Mouse (Mus musculus) heart, embryonic 10.5 days (tissue): ENCODE data around the gene Fdx1. TPM values are rescaled to one million over a fixed set of nuclear protein-coding genes. Genes with fewer than 3 reads are reported as not detected.

Source experiments
- DNase-seq: peaks from one replicate; pipeline ENCODE4 v3.0.0-alpha.2; 2017; ENCODE audit warnings: low spot score
- H3K27ac ChIP-seq: fragments of 300-500 bp; sonication (generic); 2 replicates; pipeline ENCODE4 v1.5.1; 2016; ENCODE audit warnings: mild to moderate bottlenecking
- H3K27me3 ChIP-seq: fragments of 300-500 bp; sonication (generic); 2 replicates; pipeline ENCODE4 v1.6.1; 2016; ENCODE audit warnings: mild to moderate bottlenecking; ENCODE audit not compliant: poor library complexity, insufficient read depth, severe bottlenecking
- H3K36me3 ChIP-seq: fragments of 300-500 bp; sonication (generic); 2 replicates; pipeline ENCODE4 v1.6.1; 2016; ENCODE audit warnings: mild to moderate bottlenecking, moderate library complexity
- H3K4me1 ChIP-seq: fragments of 300-500 bp; sonication (generic); 2 replicates; pipeline ENCODE4 v1.6.1; 2016; ENCODE audit warnings: mild to moderate bottlenecking
- H3K4me3 ChIP-seq: fragments of 300-500 bp; sonication (generic); 2 replicates; pipeline ENCODE4 v1.5.1; 2016; ENCODE audit warnings: mild to moderate bottlenecking, moderate library complexity
- H3K9me3 ChIP-seq: fragments of 300-500 bp; sonication (generic); 2 replicates; pipeline ENCODE4 v1.6.1; 2016; ENCODE audit warnings: mild to moderate bottlenecking, moderate library complexity
- WGBS: fragments of 180-500 bp; shearing (Covaris S2); methylation state at CpG from one replicate; pipeline ENCODE4 v1.1.7; 2016; 5-methylcytosine and 5-hydroxymethylcytosine counted together
- polyA plus RNA-seq: library from polyadenylated mRNA; unstranded; fragments of >200 nt; fragmentation: Nextera tagmentation; extraction: Ambion mirVana; gene quantifications from 2 replicates; pipeline ENCODE4 v1.2.1, GENCODE M21; 2016

Fdx1 gene
- polyA plus RNA-seq, result 70.3 and 96.3 TPM in 2 replicates

- H3K4me3 ChIP-seq, result peak within 1 kb of the TSS; percentile 94
- WGBS, result under 1% methylated on average over 81 of the region's 81 CpGs
- peaks cover 20% of the 10 kb centered on the region for H3K4me1 ChIP-seq
- peak; percentile 87 for DNase-seq
- no peaks in the 10 kb centered on the region for H3K9me3 ChIP-seq
- no peaks in the 10 kb centered on the region for H3K36me3 ChIP-seq
- peak within 1 kb of the TSS; percentile 97 for H3K27ac ChIP-seq
- H3K27me3 ChIP-seq, result no peaks in the 10 kb centered on the region
Observed at GRCm38 (mm10) chr9:51962975-51963701, at the start of gene Fdx1. Gene Fdx1 (minus strand): TSS chr9:51963556.

DNA sequence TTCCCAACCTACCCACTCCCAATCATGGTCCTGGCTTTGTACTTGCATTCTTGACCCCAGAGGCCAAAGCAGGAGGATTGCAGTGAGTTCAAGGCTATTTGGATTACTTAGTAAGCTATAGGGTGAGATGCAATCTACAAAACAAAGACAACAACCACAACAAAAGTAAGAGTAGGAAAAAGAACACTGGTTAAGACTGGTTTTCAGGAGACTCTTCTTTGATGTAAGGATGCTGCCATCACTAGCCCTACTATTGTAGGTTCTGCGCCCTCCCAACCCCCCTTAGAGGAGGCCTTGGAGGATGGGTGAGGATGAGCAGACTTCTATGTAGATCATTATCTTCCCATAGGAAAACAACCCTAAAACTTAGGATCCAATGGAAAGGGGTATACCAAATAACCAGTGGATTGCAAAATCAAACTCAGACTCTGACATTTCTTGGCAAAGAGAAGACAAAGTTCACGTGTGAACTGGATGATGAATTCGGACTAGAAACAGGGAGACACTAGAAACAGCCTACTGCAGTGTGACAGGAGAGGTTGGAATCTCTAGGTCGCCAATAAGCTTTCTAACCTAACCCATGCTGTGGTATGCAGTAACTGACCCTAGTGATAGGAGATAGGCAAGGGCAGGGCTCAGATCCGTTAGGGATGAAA, 49.6 kb upstream of the Fdx1 start:
- H3K36me3 ChIP-seq, result no peaks in the 10 kb centered on the region
- H3K4me3 ChIP-seq, result no peak overlapping the region
- no peak for DNase-seq
- 60% methylated on average over 5 of the region's 5 CpGs for WGBS
- H3K27ac ChIP-seq, result no peak overlapping the region
- H3K27me3 ChIP-seq, result no peaks in the 10 kb centered on the region
- no peaks in the 10 kb centered on the region for H3K9me3 ChIP-seq
- H3K4me1 ChIP-seq, result no peaks in the 10 kb centered on the region

- H3K36me3 ChIP-seq, result no peaks in the 10 kb centered on the region
- WGBS, result 80% methylated on average over 1 of the region's 1 CpGs
- no peaks in the 10 kb centered on the region for H3K27me3 ChIP-seq
- H3K4me1 ChIP-seq, result no peaks in the 10 kb centered on the region
- H3K4me3 ChIP-seq, result no peak overlapping the region
- H3K9me3 ChIP-seq, result no peaks in the 10 kb centered on the region
- DNase-seq, result no peak
- no peak overlapping the region for H3K27ac ChIP-seq
Observed at GRCm38 (mm10) chr9:52012311-52012710, 49.0 kb upstream of the Fdx1 start.

DNA sequence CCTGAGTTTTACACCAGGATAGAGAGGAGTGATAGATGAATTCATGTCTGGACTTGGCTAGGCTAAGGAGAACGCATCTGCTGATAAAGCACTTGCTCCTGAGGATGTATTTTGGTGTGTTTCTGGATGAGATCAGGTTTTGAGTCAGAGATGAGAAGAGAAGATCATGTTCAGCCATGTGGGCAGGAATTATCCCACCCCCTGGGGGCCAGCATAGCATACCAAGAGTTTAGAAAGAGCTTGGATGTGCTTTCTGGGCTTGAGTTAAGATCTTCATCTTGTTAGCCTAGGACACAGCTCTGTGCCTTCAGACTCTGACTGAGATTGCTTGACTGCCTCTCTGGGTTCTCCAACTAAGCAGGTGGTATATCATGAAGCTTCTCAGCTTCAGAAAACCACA, 45.2 kb upstream of the Fdx1 start:
- 67% methylated on average over 1 of the region's 1 CpGs for WGBS
- Histone ChIP-seq H3K36me3 (no peaks in the 10 kb centered on the region), H3K4me3 (no peak overlapping the region), H3K9me3 (no peaks in the 10 kb centered on the region), H3K27me3 (no peaks in the 10 kb centered on the region), H3K4me1 (peaks cover 5% of the 10 kb centered on the region; the same call in 1 of the 2 replicates), H3K27ac (no peak overlapping the region)
- DNase-seq, result no peak

DNA sequence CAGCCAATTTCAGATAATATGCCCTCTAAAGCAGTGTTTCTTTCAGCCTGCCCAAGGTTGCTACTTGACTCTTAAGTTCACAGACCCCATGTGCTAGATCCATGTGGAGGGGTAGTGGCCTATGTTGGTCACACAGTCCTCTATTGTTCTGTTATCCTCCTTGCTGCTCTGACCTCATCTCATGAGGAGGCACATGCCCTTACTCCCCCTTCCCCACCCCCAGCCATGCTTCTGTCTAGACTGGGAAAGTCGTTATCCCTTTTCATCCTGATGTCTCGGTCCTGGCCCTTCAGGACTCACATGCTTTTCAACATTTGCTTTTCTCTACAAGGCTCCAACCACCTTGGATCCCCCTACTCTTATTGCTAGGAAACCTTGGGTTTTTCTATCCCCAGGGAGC, 44.0 kb upstream of the Fdx1 start:
- no peaks in the 10 kb centered on the region for H3K27me3 ChIP-seq
- no peaks in the 10 kb centered on the region for H3K9me3 ChIP-seq
- H3K4me3 ChIP-seq, result no peak overlapping the region
- peaks cover 5% of the 10 kb centered on the region; the same call in 1 of the 2 replicates for H3K4me1 ChIP-seq
- DNase-seq, result no peak
- no peak overlapping the region for H3K27ac ChIP-seq
- H3K36me3 ChIP-seq, result no peaks in the 10 kb centered on the region
- 22% methylated on average over 2 of the region's 2 CpGs for WGBS

DNA sequence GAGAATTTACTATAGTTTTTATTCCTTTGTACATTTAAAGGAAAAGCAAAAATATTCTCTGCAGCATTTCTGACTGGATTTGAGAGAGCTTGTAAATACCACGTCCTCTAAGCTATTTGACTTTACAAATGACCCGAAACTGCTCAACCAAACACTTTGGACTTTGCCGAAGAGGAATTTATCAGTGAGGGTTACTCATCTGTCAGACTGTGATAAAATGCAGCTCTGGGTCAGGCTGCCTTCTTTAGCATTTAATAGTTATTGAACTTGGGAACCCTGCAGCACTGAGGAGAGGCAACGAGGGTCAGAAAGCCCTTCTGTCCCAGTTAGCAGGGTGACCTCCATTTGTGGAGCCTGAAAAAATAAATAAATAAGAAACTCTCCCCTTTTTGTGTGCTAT, 40.1 kb upstream of the Fdx1 start:
- WGBS, result 16% methylated on average over 4 of the region's 4 CpGs
- Histone ChIP-seq H3K36me3 (no peaks in the 10 kb centered on the region), H3K4me1 (peaks cover 5% of the 10 kb centered on the region; the same call in 1 of the 2 replicates), H3K27ac (no peak overlapping the region), H3K9me3 (no peaks in the 10 kb centered on the region), H3K27me3 (no peaks in the 10 kb centered on the region), H3K4me3 (no peak overlapping the region)
- DNase-seq, result no peak

DNA sequence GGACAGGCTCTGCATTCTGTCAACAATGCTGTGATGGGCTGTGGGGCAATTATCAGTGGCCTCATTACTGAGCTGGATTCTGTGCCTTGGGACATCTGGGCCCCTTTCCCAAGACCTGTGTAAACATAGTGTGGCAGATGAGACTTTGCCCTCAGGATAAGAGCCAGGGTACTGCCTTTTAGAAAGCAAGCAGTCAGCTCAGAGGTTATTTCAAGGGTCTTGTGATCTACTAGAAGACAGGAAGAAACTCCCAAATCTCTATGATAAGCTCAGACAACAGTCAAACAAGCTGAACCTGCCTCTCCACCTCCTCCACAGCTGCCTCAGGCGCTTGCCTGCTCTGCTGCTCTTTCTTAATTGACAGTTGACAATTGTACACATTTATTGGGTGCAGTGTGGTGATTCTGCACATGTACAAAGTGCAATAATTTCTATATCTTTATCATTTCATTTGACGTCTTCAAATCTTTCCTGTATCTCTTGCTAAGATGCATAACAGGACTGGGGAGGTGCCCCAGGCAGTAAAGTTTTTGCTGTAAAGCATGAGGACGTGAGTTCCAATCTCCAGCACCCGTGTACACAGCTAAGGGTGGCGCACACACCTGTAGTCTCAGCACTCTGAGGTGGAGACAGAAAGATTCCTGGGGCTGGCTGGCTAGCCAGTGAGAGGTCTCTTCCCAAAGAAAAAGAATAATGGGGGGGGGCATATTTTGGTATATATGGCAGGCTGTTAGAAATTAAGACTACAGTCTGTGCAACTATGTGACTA, 32.2 kb upstream of the Fdx1 start:
- no peak overlapping the region for H3K4me3 ChIP-seq
- H3K4me1 ChIP-seq, result peaks cover 21% of the 10 kb centered on the region
- 52% methylated on average over 5 of the region's 5 CpGs for WGBS
- no peaks in the 10 kb centered on the region for H3K9me3 ChIP-seq
- DNase-seq, result no peak
- H3K36me3 ChIP-seq, result no peaks in the 10 kb centered on the region
- 0 out of 2 replicates have a peak overlapping the region, but pooled peaks have one; percentile 29 for H3K27ac ChIP-seq
- H3K27me3 ChIP-seq, result no peaks in the 10 kb centered on the region

DNA sequence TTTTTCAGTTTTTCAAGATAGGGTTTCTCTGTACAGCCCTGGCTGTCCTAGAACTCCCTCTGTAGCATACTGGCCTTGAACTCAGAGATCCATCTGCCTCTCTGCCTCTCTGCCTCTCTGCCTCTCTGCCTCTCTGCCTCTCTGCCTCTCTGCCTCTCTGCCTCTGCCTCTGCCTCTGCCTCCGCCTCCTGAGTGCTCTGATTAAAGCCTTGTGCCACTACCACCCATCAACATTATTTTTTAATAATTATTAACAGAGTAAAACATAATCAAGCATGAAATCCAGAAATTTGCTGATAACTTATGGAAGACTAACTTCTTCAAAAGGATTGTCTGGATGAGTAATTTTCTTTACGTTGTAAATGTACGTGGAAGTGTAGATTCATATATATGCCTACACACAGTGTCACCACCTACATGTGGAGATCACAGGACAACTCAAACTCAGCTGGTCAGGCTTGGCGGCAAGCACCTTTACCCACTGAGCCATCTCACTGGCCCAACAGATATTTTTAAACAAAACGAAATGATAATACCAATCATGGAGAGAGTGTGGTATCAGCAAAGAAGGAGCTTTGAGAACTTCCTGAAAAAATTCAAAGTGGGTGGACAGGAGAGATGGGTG, 31.4 kb upstream of the Fdx1 start:
- Histone ChIP-seq H3K4me3 (no peak overlapping the region), H3K9me3 (no peaks in the 10 kb centered on the region), H3K27me3 (no peaks in the 10 kb centered on the region), H3K4me1 (peaks cover 21% of the 10 kb centered on the region), H3K36me3 (no peaks in the 10 kb centered on the region), H3K27ac (no peak overlapping the region)
- 54% methylated on average over 5 of the region's 5 CpGs for WGBS
- DNase-seq, result no peak

- Histone ChIP-seq H3K4me1 (peaks cover 21% of the 10 kb centered on the region), H3K36me3 (no peaks in the 10 kb centered on the region), H3K9me3 (no peaks in the 10 kb centered on the region), H3K27ac (no peak overlapping the region), H3K4me3 (no peak overlapping the region), H3K27me3 (no peaks in the 10 kb centered on the region)
- WGBS, result 77% methylated on average over 4 of the region's 4 CpGs
- no peak for DNase-seq
Observed at GRCm38 (mm10) chr9:51993486-51994275, 30.3 kb upstream of the Fdx1 start.

DNA sequence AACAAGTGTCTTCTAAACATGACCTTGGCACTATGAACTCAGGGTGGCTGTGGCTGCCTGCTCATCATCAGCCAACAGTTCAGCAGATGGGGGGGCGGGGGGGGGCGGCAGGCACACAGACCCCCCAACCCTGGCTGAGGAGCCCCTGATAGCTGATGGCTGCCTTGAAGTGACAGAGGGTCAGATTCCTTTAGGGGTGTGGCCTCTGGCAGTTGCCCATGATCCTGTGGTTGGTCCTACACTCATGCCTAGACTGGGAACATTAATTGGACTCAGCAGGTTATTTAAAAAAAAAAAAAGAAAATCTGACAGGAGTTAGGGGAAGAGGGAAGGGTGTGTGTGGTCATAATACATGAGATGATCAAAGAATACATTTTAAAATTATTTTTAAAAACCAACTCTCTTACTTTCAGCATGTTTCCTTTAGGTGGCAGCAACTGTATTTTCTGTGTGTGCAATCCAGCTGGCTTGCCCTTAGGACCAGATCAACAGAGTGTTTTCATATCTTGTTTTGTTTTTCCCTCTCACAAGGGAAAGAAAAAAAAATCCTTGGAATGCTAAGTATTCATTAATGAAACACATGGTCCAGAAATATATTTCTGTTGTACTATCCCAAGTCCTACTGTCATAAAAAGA, 28.0 kb upstream of the Fdx1 start:
- no peak for DNase-seq

DNA sequence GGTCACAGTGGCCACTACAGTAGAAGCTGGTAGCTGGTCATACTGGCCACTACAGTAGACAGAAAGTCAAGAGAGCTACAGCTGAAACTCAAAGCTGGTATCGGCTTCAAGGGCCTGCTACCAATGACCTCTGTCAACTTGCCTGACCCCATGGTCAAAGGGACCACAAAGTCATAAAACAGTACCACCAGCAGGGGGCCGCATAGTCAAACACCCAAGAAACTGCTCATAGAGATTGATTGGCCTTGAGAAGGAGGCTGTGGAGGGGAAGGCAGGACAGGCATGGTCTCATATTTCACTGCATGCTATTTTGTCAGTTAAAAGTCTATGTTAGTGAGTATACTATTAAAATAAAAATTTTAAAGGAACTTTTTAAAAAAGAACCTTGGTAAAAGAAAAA, 27.5 kb upstream of the Fdx1 start:
- no peak overlapping the region for H3K4me3 ChIP-seq
- 0 out of 2 replicates have a peak overlapping the region, but pooled peaks have one; percentile 10 for H3K27ac ChIP-seq
- no peaks in the 10 kb centered on the region for H3K27me3 ChIP-seq
- 27% methylated on average over 2 of the region's 2 CpGs for WGBS
- H3K36me3 ChIP-seq, result no peaks in the 10 kb centered on the region
- H3K4me1 ChIP-seq, result peaks cover 22% of the 10 kb centered on the region
- H3K9me3 ChIP-seq, result no peaks in the 10 kb centered on the region
- peak; percentile 82 for DNase-seq

More for the DNA sequence above, 28.0 kb upstream of the Fdx1 start:
- H3K9me3 ChIP-seq, result no peaks in the 10 kb centered on the region
- H3K27ac ChIP-seq, result 0 out of 2 replicates have a peak overlapping the region, but pooled peaks have one; percentile 29
- peaks cover 23% of the 10 kb centered on the region for H3K4me1 ChIP-seq
- H3K36me3 ChIP-seq, result no peaks in the 10 kb centered on the region
- no peak overlapping the region for H3K4me3 ChIP-seq
- 8% methylated on average over 2 of the region's 2 CpGs for WGBS
- no peaks in the 10 kb centered on the region for H3K27me3 ChIP-seq
